Comparison of ENCODE assay signal across 8 mouse cellular contexts in genomic region chr14:105177238-105177693, GRCm38 (mm10). TPM values are rescaled to one million over a fixed set of nuclear protein-coding genes. Genes with fewer than 3 reads are reported as not detected.
DNase-seq lines count a peak whose midpoint lies in the region; ATAC-seq lines count a peak whose summit lies in the region.

Gene Rbm26 (minus strand): TSS chr14:105177327.

- H3K4me2 ChIP-seq in lung, embryonic 16.5 days (ENCODE audit: low read depth, low read length) = peak within 1 kb of the TSS; percentile 76

- peak; percentile 92 to 95 for ATAC-seq in hematopoietic stem cell, adult 5-6 weeks (replicated peaks in 1 of 2; ENCODE audit: insufficient read depth in 1 of 2, low FRiP score in 2 of 2, low TSS enrichment in 1 of 2, low read depth in 1 of 2, poor library complexity in 2 of 2, severe bottlenecking in 2 of 2)
- peak; percentile 99 for ATAC-seq in lung, embryonic 16.5 days (ENCODE audit: low read depth)

- under 1% methylated on average over 28 of the region's 28 CpGs for WGBS in lung, embryonic 16.5 days

- peak; percentile 89 for DNase-seq in MEL-GATA-1-ER (ENCODE audit: extremely low read depth, low read depth)
- DNase-seq in cerebellum, adult 8-10 months = peak; percentile 96
- peak; percentile 98 for DNase-seq in forelimb bud, embryonic 11.5 days (ENCODE audit: low read depth, low spot score)
- DNase-seq in layer of hippocampus, adult 9-10 months (ENCODE audit: low spot score) = peak; percentile 89
- DNase-seq in ovary, postnatal 10 days (ENCODE audit: low spot score) = peak; percentile 97
- DNase-seq in thymus, postnatal 10 days (ENCODE audit: low spot score in 2 of 2) = peak; percentile 92 to 95

- H3K36me3 ChIP-seq in lung, embryonic 16.5 days (ENCODE audit: control insufficient read depth, insufficient read depth, low read length) = no peaks in the 10 kb centered on the region

- H3K9me3 ChIP-seq in lung, embryonic 16.5 days (ENCODE audit: control insufficient read depth, low read length) = no peaks in the 10 kb centered on the region

- H3K27ac ChIP-seq in lung, embryonic 16.5 days (ENCODE audit: low read length) = peak within 1 kb of the TSS; percentile 83

- H3K27me3 ChIP-seq in lung, embryonic 16.5 days (ENCODE audit: control insufficient read depth, insufficient read depth, low read depth, low read length) = no peaks in the 10 kb centered on the region

- H3K4me1 ChIP-seq in lung, embryonic 16.5 days (replicated peaks; ENCODE audit: control insufficient read depth, insufficient read depth, low read length) = peaks cover 17% of the 10 kb centered on the region

- peak within 1 kb of the TSS; percentile 98 for H3K9ac ChIP-seq in lung, embryonic 16.5 days (ENCODE audit: low read length)

- H3K4me3 ChIP-seq in lung, embryonic 16.5 days (ENCODE audit: low read length) = peak within 1 kb of the TSS; percentile 95

RNA-seq across cellular contexts. Expression of gene Rbm26, which starts in this region (rescaled TPM):
- total RNA-seq in hematopoietic stem cell, adult 5-6 weeks (2017) = 97.7 and 104 TPM in 2 replicates
- 27.0 and 27.8 TPM in 2 replicates for polyA plus RNA-seq in lung, embryonic 16.5 days (2015; fragmentation: Nextera tagmentation; extraction: Ambion mirVana)

Comparison
In these comparisons a context has a peak if more than half of its experiments do, and no peak if none do; other contexts are left out.
1. Peak in every context shown above with its lines: DNase-seq, ATAC-seq, H3K4me3 ChIP-seq and H3K27ac ChIP-seq.